Mouse (Mus musculus): ENCODE results near the gene Btf3. TPM values are rescaled to one million over a fixed set of nuclear protein-coding genes. Genes with fewer than 3 reads are reported as not detected.

Btf3 gene
- polyA plus RNA-seq, 1 experiment from 2014 or later, result 773 TPM

Other genes with a start within 250 kb of the Btf3 start
- gene Arhgef28, start 110.6 kb downstream of the Btf3 start, polyA plus RNA-seq (2016; fragmentation: Nextera tagmentation; extraction: Ambion mirVana), result 8.4 and 9.6 TPM in 2 replicates
- 52.6 and 55.2 TPM in 2 replicates for gene Utp15, start 54.0 kb downstream of the Btf3 start, polyA plus RNA-seq (2016; fragmentation: Nextera tagmentation; extraction: Ambion mirVana)
- 15.6 and 16.1 TPM in 2 replicates for gene Ankra2, start 53.9 kb downstream of the Btf3 start, polyA plus RNA-seq (2016; fragmentation: Nextera tagmentation; extraction: Ambion mirVana)
- gene Gm21976, start 37.1 kb downstream of the Btf3 start, polyA plus RNA-seq (2016; fragmentation: Nextera tagmentation; extraction: Ambion mirVana), result not detected in 2 replicates
- 3.7 and 4.3 TPM in 2 replicates for gene Foxd1, start 37.2 kb upstream of the Btf3 start, polyA plus RNA-seq (2016; fragmentation: Nextera tagmentation; extraction: Ambion mirVana)
- 0.79 and 0.88 TPM in 2 replicates for gene Gm10320, start 175.0 kb upstream of the Btf3 start, polyA plus RNA-seq (2016; fragmentation: Nextera tagmentation; extraction: Ambion mirVana)

Data from embryonic facial prominence, embryonic 10.5 days (tissue).